Mouse (Mus musculus): ENCODE measurements around the gene Olfr125. TPM values are rescaled to one million over a fixed set of nuclear protein-coding genes. Genes with fewer than 3 reads are reported as not detected.

The Olfr125 gene
- not detected for total RNA-seq (2023)

DNA sequence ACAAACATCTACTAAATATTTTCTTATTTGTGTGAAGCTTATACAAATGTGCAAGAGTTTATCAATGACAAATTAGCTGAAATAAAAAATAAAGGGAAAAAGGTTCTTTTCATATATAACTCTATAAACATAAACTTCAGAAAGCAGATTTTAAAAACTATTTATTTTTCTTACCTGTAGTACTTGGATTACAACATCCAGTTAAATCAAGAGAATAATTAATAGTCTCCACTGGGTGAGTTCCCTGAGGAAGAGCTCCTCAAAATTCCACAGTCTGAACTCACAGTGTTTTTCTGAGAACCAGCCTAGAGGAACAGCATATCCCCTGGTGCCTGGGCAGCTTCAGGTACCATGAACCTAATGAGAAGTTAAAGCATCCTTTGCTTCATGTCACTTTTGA lies at the start of gene Olfr125:
Gene Olfr125, plus strand, starts transcription at position 301 of the 400 bp plus-strand sequence.

DNA sequence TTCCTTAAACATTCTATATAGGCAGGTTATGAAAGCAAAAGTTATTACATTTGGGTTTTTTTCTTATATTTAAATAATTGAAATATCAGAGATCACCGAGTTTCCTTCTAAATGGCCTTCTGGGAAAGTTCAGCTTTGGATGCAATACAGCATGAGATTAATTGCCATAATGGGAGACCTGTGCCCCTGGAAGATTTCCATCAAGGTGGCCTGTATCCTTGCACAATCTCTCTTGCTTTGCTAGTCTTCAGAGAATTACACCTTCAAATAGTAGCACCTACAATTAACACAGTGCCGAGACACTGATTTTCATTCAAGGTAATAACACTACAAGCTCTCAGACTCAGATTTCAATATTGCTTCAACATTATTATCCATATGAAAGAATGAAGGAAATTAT lies 39.5 kb upstream of the Olfr125 start, which contains the start of gene Olfr123:
Gene Olfr123, plus strand, starts transcription at position 301 of the 400 bp plus-strand sequence.

DNA sequence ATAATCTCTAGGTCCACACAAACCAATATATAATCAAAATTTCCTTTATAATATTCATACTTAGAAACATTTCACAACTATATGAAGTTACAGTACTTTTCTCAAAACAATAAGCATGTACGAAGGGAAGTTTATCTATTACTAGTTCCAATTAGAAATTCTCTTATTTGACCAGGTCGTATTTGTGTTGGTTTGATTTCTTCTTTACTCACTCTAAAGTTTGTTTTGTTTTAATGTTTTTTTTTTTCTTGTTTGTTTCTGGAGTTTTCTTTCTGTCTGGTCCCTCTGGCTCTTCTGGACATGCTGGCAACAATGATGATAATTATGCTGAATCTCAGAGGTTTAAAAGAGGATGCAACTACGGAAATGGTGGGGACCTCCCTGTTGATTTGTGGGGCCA lies 33.2 kb upstream of the Olfr125 start, which contains the start of gene Olfr124:
Gene Olfr124, plus strand, starts transcription at position 301 of the 400 bp plus-strand sequence.

DNA sequence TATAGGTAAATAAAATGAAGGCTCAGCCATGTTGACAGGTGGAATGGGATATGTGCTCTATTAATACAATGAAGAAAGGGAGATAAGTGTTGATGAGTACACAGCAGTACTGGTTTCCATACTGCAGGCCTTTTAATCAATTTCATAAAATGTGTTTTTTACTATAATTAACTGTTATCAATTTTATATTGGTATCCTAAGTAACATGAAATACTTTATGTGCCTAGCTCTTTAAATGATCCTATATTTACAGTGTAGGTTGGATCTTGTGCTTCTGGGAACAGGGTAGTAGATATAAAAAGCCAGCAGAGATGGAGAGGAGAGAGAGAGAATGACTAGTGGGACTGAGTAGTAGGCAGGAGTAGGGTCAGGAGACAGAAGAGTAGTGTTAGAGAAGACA lies 14.4 kb downstream of the Olfr125 start, which contains the start of gene Olfr126:
Gene Olfr126, plus strand, starts transcription at position 301 of the 400 bp plus-strand sequence.

Other genes starting within 250 kb of the Olfr125 start
- not detected for gene Olfr114, start 240.2 kb upstream of the Olfr125 start, total RNA-seq (2023)
- not detected for gene Olfr115, start 205.8 kb upstream of the Olfr125 start, total RNA-seq (2023)
- not detected for gene Olfr116, start 205.8 kb upstream of the Olfr125 start, total RNA-seq (2023)
- gene Olfr117, start 169.2 kb upstream of the Olfr125 start, total RNA-seq (2023) = not detected
- gene Olfr118, start 166.0 kb upstream of the Olfr125 start, total RNA-seq (2023) = not detected
- gene Olfr119, start 136.4 kb upstream of the Olfr125 start, total RNA-seq (2023) = not detected
- gene Olfr120, start 111.1 kb upstream of the Olfr125 start, total RNA-seq (2023) = not detected
- not detected for gene Olfr121, start 84.1 kb upstream of the Olfr125 start, total RNA-seq (2023)
- not detected for gene Olfr122, start 64.3 kb upstream of the Olfr125 start, total RNA-seq (2023)
- not detected for gene Olfr123, start 39.4 kb upstream of the Olfr125 start, total RNA-seq (2023)
- gene Olfr124, start 33.1 kb upstream of the Olfr125 start, total RNA-seq (2023) = not detected
- gene Olfr126, start 14.5 kb downstream of the Olfr125 start, total RNA-seq (2023) = not detected
- gene Olfr127, start 67.5 kb downstream of the Olfr125 start, total RNA-seq (2023) = not detected
- gene Olfr128, start 87.6 kb downstream of the Olfr125 start, total RNA-seq (2023) = not detected
- not detected for gene Olfr761, start 120.1 kb downstream of the Olfr125 start, total RNA-seq (2023)
- not detected for gene Olfr129, start 227.1 kb downstream of the Olfr125 start, total RNA-seq (2023)
- gene Olfr130, start 231.0 kb downstream of the Olfr125 start, total RNA-seq (2023) = not detected